Mouse (Mus musculus) A20 (cell line): ENCODE results near the gene Ccdc50.

Experiments used
- DNase-seq: peaks from one replicate; pipeline ENCODE4 v3.0.0-alpha.2; 2011; ENCODE audit warnings: low read depth, low spot score

Gene Ccdc50

GRCm38 (mm10) chr16:27388761-27389451 lies at the start of gene Ccdc50:
Gene Ccdc50, plus strand, starts transcription at chr16:27388869.
- peak; percentile 89 for DNase-seq

GRCm38 (mm10) chr16:27347521-27347920 lies 41.1 kb upstream of the Ccdc50 start:
- DNase-seq: no peak

DNA sequence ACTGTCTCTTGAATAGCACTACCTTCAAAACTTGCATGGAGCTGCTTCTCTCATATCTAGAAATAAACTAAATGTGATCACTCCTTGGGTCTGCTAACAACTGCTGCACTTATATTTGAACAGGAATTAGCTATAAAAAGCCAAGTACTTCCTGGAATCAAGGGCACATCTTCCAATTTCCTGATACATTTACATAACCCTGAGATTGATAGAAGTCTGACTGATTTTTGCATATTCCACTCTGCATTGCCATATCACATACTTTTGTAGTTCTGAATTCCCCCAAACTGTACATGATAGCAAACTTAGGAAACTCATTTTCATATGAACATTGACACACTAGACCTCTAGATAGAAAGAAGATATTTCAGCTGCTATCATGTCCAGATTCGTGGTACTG lies 40.3 kb upstream of the Ccdc50 start:
- no peak for DNase-seq

DNA sequence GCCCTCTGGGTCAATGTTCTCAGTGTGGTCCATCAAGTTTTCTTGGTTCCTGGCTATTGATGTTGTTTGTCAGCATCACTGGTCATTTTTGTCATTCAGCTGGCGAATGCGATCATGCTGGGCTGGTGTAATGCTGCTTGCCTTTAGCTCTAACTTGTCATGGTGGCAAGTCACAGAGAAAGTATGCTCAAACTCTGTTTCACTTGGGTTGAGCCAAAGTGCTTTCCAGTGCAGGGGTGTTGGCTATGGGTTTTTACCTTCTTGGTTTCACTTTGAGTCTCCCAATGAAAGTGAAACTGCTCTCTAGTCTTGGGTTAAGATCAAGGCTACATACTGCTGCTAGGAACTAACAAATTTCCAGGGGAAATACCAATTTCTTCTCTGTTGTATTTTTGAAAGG lies 39.4 kb upstream of the Ccdc50 start:
- peak; percentile 80 for DNase-seq

DNA sequence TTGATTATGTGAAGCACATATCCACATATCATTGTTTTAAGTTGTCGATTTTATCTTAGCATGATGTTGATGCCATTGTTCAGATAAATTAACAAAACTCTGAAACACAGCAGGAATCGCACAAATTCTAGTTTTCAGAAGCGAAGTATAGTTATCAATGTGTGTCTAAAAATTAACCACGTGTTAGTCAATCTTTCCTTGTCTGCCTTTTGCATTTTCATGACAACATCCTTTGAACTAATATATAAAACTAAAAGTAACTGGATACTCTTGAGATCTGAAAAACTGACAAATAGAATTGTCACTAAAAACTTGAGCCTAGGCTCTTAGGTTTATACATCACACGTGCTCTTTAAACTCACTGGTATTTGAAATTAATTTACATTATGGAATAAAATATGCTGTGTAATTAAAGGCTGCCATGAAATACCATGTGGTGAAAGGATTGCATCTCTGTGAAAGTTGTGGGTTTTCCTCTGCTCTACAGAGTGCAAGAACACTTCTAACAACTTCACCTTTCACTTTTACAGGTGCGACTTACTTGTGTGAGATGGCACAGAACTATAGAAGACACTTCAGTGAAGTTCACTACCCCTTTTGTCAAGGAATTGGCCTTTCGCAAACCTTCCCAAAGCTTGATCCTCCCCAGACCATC lies 38.7 kb upstream of the Ccdc50 start:
- DNase-seq: no peak

GRCm38 (mm10) chr16:27354464-27354863 lies 34.2 kb upstream of the Ccdc50 start:
- DNase-seq: peak; percentile 80

DNA sequence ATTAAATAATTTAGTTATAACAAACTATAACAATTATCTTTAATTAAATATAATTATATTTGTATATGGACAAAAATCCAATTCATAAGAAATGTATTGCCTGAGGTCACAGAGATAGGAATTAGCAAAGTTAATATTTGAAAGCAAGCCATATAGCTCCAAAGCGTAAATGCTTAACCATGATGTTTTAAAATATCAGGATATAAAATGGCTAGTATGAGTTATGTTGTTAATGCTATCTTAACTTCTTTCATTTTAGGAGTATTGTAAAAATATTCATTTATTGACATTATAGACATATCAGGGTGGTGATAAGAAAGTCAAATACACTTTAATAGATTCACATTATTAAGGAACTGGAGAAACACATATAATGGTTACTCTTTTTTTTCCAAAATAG lies 28.6 kb upstream of the Ccdc50 start:
- no peak for DNase-seq

DNA sequence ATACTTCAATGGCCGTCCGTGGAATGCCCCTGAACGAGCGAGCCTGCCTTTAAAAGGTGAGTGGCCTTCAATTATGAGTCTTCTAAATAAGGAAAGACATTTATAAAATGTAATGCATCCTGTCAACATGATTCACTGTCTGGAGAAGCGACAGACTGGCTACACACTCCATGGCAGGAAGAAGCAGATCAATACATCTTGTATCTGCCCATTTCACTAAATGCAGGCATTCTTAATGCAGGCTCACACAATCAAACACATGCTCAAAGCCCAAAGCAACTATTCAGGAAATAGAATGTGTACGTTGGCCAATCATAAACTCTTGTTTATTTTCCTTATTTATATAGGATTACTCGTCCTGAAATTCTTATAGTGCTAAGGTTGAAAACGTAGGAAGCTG lies 18.5 kb upstream of the Ccdc50 start, which contains the start of gene Uts2b:
TSS of gene Uts2b (minus strand) at position 49 of the 400 bp plus-strand sequence.
- DNase-seq: no peak

DNA sequence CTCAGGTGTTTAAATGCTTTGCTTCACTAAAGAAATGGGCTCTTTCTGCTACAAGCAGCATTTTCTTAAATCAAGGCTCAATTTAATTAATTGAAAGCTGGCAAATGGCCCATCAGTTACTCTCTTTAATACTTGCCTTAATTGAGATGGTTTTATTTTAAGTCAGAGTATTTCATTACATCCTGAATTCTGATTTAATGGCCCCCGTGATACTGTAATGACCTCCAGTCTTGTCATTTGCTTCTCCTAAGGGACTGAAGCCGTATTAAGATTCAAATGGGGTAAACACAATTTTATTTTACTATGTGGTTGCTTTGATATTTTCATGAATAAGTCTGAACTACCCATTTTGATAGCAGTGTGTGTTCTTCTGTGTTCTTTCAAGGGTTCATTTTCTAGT lies 18.0 kb upstream of the Ccdc50 start:
- no peak for DNase-seq

DNA sequence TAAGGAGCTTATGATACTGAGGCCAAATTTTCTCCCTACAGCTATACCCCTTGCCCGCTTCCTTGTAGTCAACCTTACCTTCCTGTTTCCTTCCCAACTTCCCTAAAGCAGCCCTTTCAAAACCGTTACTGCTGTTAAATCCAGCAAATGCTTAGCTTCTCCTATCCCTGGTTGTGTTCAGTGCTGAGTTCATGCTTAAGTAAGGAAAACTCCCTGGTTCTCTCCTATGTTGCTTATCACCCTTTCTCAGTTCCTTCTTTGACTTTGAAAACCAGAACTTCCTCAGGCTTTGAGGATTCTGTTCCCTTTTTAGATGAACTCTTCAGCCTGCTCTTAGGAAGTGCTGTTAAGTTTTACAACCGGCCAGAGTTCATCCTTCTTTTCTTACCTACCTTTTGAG lies 14.5 kb upstream of the Ccdc50 start:
- DNase-seq: peak; percentile 41

GRCm38 (mm10) chr16:27375318-27375717 lies 13.4 kb upstream of the Ccdc50 start:
- no peak for DNase-seq

- DNase-seq: no peak
Observed at GRCm38 (mm10) chr16:27376556-27376955, 12.1 kb upstream of the Ccdc50 start.

- no peak for DNase-seq
Observed at GRCm38 (mm10) chr16:27382217-27382616, 6.5 kb upstream of the Ccdc50 start.

DNA sequence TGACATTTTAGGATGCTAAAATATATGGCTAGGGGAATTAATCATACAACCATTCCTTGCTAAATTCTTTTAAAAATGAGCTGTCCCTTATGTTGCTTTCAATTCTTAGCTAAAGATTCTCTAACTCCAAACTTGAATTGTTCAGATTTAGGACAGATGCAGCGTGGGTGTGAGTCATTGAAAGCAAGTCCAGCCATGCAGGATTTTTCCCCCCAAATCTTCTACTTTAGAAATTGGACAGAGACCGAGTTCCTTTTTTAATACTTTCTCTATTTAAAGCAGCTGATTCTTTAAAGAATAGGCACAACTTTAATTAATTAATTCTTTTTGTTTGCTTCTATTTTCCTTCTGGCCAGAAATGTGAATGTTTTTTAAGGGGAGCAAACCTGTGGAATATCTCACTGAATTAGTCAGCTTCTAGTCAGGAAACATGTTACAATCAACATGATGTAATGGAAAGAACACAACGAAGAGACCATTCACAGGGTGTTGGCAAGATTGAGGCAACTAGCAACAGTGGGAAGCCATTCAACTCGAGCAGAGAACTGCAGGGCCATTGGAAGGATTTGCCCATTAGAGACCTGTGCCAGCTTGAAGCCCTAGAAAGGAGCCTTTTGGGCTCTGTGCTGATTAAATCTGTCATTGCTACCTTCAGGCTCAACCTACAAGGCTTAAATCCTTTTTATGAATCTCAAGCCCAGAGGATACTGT lies 3.6 kb upstream of the Ccdc50 start:
- no peak for DNase-seq

GRCm38 (mm10) chr16:27385649-27386048 lies 3.0 kb upstream of the Ccdc50 start:
- no peak for DNase-seq

GRCm38 (mm10) chr16:27386850-27387407 lies 1.7 kb upstream of the Ccdc50 start:
- DNase-seq: no peak

- peak; percentile 88 for DNase-seq
Observed at GRCm38 (mm10) chr16:27387634-27388611, 746 bp upstream of the Ccdc50 start.

GRCm38 (mm10) chr16:27389534-27390282 lies 1.0 kb downstream of the Ccdc50 start:
- DNase-seq: peak; percentile 64

- peak; percentile 60 for DNase-seq
Observed at GRCm38 (mm10) chr16:27390306-27390705, 1.6 kb downstream of the Ccdc50 start.

DNA sequence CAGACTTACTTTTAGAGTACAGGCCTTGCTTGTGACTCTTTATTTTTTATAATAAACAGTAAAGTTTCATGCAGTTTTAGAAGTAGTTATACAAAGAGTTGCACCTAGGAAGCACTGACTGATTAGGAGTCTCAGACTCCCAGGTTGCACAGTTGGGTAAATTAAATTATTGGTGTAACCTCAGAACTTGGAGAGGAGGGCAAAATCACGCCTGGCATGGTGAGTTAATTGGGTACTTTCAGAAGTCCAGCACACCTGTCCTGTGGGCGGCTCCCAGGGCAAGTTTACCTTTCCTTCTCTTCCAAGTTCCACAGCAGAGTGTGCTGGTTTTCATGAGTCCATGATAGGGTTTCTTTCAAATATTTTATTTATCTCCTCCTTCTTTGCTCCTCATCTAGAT lies 3.2 kb downstream of the Ccdc50 start:
- peak; percentile 32 for DNase-seq
